Mouse (Mus musculus) embryonic fibroblast, embryonic 13.5 days (primary cell): ENCODE results near the gene Fam219b. TPM values are rescaled to one million over a fixed set of nuclear protein-coding genes. Genes with fewer than 3 reads are reported as not detected.

Source experiments
- H3K27ac ChIP-seq: 2 replicates; pipeline ENCODE4 v1.5.1; 2012; ENCODE audit warnings: low read length, control low read depth, inconsistent platforms; ENCODE audit not compliant: insufficient read depth
- H3K4me1 ChIP-seq: 2 replicates; pipeline ENCODE4 v1.6.1; 2011; ENCODE audit warnings: low read length; ENCODE audit not compliant: control insufficient read depth, insufficient read depth
- H3K4me3 ChIP-seq: 2 replicates; pipeline ENCODE4 v1.5.1; 2011; ENCODE audit warnings: mild to moderate bottlenecking, control low read depth, low read length; ENCODE audit not compliant: insufficient read depth
- CTCF ChIP-seq: IDR thresholded peaks from 2 replicates; pipeline ENCODE4 v1.5.1; 2011; ENCODE audit warnings: mild to moderate bottlenecking, control low read depth, low read length, moderate library complexity, borderline replicate concordance; ENCODE audit not compliant: insufficient read depth
- POLR2A ChIP-seq: IDR thresholded peaks from 2 replicates; pipeline ENCODE4 v1.6.1; 2011; ENCODE audit warnings: low read depth, mild to moderate bottlenecking, control low read depth, low read length, moderate library complexity
- polyA plus RNA-seq: library from polyadenylated mRNA; stranded (reverse); fragments of >200 nt; gene quantifications from 2 replicates; pipeline ENCODE4 v1.2.4, GENCODE M21; 2011; ENCODE audit warnings: low read depth; ENCODE audit not compliant: missing spikeins, insufficient read length

Fam219b gene
- polyA plus RNA-seq, 1 experiment = 13.0 TPM

DNA sequence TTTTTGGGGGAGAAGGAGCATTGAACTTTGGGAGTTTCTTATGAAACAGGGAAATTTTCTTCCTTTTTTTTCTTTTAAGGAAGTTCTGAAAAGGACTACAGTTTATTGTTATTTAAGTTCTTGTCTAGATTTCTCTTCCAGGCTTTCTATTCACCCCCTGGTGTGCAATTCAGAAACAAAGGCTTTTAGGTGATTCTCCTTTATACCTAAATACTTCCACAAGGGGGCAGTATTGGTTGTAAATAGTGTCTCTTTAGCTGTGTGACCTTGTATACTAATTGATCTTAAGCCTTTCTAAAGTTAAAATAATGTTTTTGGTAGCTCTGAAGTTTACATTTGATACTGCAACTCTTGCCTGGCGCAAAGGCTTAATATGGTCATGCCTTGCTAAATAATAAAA lies 13.6 kb upstream of the Fam219b start:
- H3K27ac ChIP-seq = no peak overlapping the region
- peaks cover 11% of the 10 kb centered on the region; the same call in 1 of the 2 replicates for H3K4me1 ChIP-seq
- no peak overlapping the region for H3K4me3 ChIP-seq
- TF ChIP-seq POLR2A (no peak), CTCF (no peak)

DNA sequence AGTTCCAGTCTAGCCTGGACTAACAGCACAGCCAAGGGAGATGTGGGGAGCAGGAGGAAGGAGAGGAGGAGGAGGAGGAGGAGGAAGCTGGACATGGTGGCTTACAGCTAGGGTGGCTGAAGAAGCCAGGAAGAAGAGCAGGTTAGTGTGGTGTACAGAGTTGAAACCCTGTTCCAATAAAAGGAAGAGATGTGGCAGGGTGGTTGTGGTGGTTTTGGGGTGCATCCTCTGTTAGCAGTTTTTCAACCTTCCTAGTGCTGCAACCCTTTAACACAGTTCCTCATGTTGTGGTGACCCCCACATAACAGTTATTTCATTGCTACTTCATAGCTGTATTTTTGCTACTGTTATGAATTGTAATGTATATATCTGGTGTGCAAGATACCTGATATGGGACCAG lies 12.9 kb upstream of the Fam219b start:
- TF ChIP-seq POLR2A (no peak), CTCF (no peak)
- Histone ChIP-seq H3K27ac (no peak overlapping the region), H3K4me3 (no peak overlapping the region), H3K4me1 (peaks cover 11% of the 10 kb centered on the region; the same call in 1 of the 2 replicates)

DNA sequence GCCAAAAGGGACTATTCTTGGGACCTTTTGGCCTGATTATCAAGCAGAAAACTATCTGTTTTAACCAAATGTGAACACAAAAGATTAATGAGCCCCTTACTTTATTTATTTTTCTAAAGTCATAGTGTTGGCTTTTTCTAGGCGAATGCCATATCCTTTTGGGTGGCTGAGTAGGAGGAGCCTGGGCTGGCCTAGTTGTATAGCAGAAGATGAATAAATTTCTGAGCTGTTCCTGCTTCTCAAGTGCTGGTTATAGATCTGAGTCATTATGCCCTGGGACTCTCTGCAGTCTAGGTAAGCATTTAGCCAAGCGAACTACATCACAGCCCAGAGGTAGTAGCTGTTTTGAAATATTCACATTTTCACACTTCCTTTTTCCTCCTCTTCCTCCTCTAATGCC lies 11.8 kb upstream of the Fam219b start:
- Histone ChIP-seq H3K27ac (no peak overlapping the region), H3K4me1 (peaks cover 11% of the 10 kb centered on the region; the same call in 1 of the 2 replicates), H3K4me3 (no peak overlapping the region)
- no peak for TF ChIP-seq POLR2A
- no peak for TF ChIP-seq CTCF

DNA sequence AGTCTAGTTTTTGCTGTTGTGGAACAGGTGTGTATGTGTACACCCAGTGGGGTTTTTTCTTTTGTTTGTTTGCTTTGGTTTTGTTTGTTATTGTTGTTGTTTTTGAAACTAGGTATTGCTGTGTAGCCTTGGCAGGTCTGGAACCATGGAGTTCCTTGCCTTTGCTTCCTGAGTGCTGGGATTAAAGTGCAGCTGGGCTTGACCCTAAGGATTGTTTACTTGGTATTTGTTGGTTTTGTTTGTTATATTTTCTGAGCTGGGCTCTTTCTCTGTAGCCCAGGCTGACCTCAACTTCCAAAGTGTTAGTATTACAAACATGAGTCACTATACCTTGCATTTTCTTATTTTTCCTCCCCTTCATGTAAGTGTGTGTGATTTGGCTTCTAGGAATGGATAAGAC lies 10.9 kb upstream of the Fam219b start:
- Histone ChIP-seq H3K27ac (no peak overlapping the region), H3K4me1 (peaks cover 11% of the 10 kb centered on the region; the same call in 1 of the 2 replicates), H3K4me3 (no peak overlapping the region)
- no peak for TF ChIP-seq CTCF
- no peak for TF ChIP-seq POLR2A

DNA sequence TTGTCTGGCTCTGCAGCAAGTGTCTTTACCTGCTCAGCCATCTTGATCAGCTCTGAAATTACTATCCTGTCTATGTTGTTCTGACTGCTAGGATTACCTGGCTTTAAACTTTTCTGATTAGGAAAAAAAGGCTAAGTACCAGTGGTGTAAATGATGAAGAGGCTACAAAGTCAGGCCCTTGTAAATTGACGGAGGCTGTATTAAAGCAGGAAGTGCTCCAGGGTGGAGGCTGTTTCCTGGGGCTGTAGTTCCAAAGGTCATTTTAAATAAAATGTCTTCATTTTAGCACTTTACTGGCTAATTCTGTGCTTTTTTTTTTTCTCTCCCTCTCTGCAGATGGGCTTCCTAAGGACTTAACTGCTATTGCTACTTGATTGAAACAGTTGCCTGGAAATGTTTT lies 5.4 kb upstream of the Fam219b start:
- no peak overlapping the region for H3K4me3 ChIP-seq
- no peaks in the 10 kb centered on the region; the same call in 1 of the 2 replicates for H3K4me1 ChIP-seq

DNA sequence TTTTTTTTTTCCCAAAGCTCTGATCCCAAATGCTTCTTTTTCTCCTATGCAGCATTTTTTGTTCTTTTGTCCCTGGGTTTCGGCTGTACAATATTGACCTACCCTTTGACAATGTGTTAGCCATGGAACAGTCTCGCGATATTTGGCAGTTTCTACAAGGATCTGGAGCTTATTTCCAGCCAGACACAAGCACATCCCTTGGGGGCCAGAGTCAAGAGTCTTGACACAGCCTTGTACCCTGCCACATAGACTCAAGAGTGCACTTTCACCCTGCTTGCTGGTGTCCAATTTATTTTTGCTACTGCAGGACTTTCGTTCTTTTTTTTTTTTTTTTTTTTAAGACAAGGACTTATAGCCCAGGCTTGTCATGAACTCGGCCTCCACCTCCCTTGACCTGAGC lies 966 bp upstream of the Fam219b start:
- no peak overlapping the region for H3K27ac ChIP-seq
- no peak for TF ChIP-seq CTCF
- TF ChIP-seq POLR2A = no peak
- H3K4me1 ChIP-seq = peaks cover 6% of the 10 kb centered on the region; the same call in 1 of the 2 replicates
- H3K4me3 ChIP-seq = no peak overlapping the region

More for the DNA sequence above, 5.4 kb upstream of the Fam219b start:
- H3K27ac ChIP-seq = no peak overlapping the region
- no peak for TF ChIP-seq CTCF
- no peak for TF ChIP-seq POLR2A

DNA sequence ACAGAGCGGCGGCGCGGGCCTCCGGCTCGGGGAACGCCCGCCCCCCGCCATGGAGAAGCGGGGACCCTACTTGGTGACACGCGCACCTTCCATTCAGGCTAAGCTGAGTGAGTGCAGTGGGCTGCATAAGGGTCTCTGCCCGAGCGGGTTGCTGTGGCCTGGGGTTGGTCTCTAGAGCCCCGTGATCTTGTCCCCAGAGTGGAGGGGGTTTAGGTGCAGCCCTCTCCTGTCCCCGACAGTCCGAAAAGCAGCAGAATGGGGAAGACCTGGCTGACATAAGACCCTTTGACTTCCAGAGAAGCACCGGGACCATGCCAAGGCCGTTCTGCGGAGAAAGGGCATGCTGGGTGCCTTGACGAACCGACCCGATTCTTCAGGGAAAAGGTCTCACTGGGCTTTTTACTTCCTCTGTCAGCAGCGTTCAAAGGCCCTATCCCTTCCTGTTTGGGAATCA lies 427 bp downstream of the Fam219b start:
- Histone ChIP-seq H3K27ac (peak overlapping the region; percentile 21; the same call in 1 of the 2 replicates), H3K4me1 (peaks cover 6% of the 10 kb centered on the region; the same call in 1 of the 2 replicates), H3K4me3 (peak overlapping the region; percentile 93)
- TF ChIP-seq POLR2A (peak; percentile 32; the same call in 1 of the 2 replicates), CTCF (no peak)

DNA sequence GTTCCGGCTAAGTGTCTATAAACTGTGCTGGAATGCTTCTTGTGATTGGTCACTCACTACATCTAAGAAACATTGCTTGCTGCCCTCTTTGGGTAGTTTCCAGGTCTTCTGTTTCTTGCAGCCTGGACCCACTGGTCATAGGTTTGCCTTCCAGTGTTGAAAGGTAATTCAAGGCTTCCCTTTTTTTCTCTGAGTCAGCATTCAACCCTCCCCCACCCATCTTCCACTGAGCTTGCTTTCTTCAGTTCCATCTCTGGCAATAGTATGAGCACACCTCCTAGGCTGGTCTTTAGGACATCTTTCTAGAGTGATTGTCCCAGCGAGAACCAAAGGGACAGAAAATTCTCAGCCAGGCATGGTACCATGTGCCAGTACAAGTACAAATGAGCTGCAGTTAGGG lies 2.2 kb downstream of the Fam219b start:
- Histone ChIP-seq H3K27ac (no peak overlapping the region), H3K4me3 (no peak overlapping the region), H3K4me1 (peaks cover 6% of the 10 kb centered on the region; the same call in 1 of the 2 replicates)
- TF ChIP-seq POLR2A (no peak), CTCF (no peak)

DNA sequence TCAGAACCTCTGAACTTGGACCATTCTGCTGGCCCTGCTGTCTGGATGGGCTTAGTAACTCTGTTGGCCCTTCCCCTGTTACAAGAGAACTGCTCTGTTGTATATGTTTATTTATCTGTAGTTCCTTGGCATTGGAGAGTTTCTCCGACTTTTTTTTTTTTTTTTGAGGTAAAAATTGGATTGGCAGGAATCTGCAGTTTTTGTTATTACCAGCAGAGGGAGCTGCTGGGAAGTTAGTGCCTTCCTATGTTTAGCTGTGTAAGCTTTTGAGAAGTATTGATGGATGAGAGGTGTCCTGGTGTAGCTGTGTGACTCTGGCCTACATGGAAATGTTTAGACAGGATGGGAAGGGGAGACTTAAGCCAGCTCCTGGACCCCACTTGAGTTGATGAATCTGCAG lies 4.0 kb downstream of the Fam219b start:
- H3K27ac ChIP-seq = no peak overlapping the region
- TF ChIP-seq CTCF = no peak
- TF ChIP-seq POLR2A = no peak

DNA sequence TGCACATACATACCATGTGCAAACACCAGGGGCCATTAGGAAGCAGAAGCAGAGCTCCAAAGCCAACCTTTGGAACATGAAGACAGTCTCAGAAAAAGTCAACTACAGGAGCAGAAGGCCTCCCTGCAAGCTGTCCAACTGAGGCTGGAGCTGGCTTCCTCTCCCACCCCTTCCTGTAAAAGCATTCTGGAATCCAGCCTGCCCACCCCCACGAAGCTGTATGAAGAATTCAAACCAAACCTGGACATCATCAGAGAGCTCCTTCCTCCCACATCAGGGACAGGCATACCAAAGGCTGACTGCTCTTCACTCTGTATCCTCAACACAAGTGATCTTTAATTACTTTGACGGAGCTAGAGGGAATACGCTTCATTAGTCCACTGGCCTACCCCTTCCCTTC lies 6.6 kb downstream of the Fam219b start:
- no peak overlapping the region for H3K4me3 ChIP-seq
- no peak for TF ChIP-seq CTCF
- no peak for TF ChIP-seq POLR2A
- H3K27ac ChIP-seq = no peak overlapping the region
- peaks cover 3% of the 10 kb centered on the region; the same call in 1 of the 2 replicates for H3K4me1 ChIP-seq

More for the DNA sequence above, 4.0 kb downstream of the Fam219b start:
- Histone ChIP-seq H3K4me1 (peaks cover 6% of the 10 kb centered on the region; the same call in 1 of the 2 replicates), H3K4me3 (no peak overlapping the region)
